Mouse (Mus musculus) intestine, embryonic 16.5 days (tissue): ENCODE data around the gene Tshz2. TPM values are rescaled to one million over a fixed set of nuclear protein-coding genes. Genes with fewer than 3 reads are reported as not detected.

ENCODE experiments used
- ATAC-seq: fragments of 200-750 bp; cut with Nextera tagmentation; 2 replicates; pipeline ENCODE4 v1.8.0; 2017; ENCODE audit warnings: moderate TSS enrichment, moderate library complexity
- H3K27ac ChIP-seq: fragments of 300-500 bp; sonication (generic); 2 replicates; pipeline ENCODE4 v1.5.1; 2014; ENCODE audit warnings: mild to moderate bottlenecking, low read length
- H3K27me3 ChIP-seq: fragments of 300-500 bp; sonication (generic); replicated peaks from 2 replicates; pipeline ENCODE4 v1.6.1; 2014; ENCODE audit warnings: low read length, control low read depth, mixed read lengths; ENCODE audit not compliant: control insufficient read depth, insufficient read depth
- H3K36me3 ChIP-seq: fragments of 300-500 bp; sonication (generic); 2 replicates; pipeline ENCODE4 v1.6.1; 2014; ENCODE audit warnings: low read length, control low read depth; ENCODE audit not compliant: control insufficient read depth, insufficient read depth
- H3K4me1 ChIP-seq: fragments of 300-500 bp; sonication (generic); 2 replicates; pipeline ENCODE4 v1.6.1; 2014; ENCODE audit warnings: low read length, control low read depth, mixed read lengths; ENCODE audit not compliant: control insufficient read depth, insufficient read depth
- H3K4me2 ChIP-seq: fragments of 300-500 bp; sonication (generic); 2 replicates; pipeline ENCODE4 v1.6.1; 2014; ENCODE audit warnings: low read depth, low read length, control low read depth
- H3K4me3 ChIP-seq: fragments of 300-500 bp; sonication (generic); 2 replicates; pipeline ENCODE4 v1.5.1; 2014; ENCODE audit warnings: mild to moderate bottlenecking, low read length
- H3K9ac ChIP-seq: fragments of 300-500 bp; sonication (generic); 2 replicates; pipeline ENCODE4 v1.6.1; 2014; ENCODE audit warnings: low read depth, low read length
- H3K9me3 ChIP-seq: fragments of 300-500 bp; sonication (generic); 2 replicates; pipeline ENCODE4 v1.6.1; 2016; ENCODE audit warnings: low read length, control low read depth; ENCODE audit not compliant: control insufficient read depth
- WGBS: fragments of 180-500 bp; shearing (Covaris S2); extraction: QIAGEN DNeasy Blood & Tissue Kit; methylation state at CpG from one replicate; pipeline ENCODE4 v1.1.7; 2014; 5-methylcytosine and 5-hydroxymethylcytosine counted together
- polyA plus RNA-seq: library from polyadenylated mRNA; unstranded; fragments of >200 nt; fragmentation: Nextera tagmentation; extraction: Ambion mirVana; gene quantifications from 2 replicates; pipeline ENCODE4 v1.2.1, GENCODE M21; 2015

Tshz2 gene
- polyA plus RNA-seq, 1 experiment from 2014 or later: 14.0 TPM

GRCm38 (mm10) chr2:170022953-170023352 lies 390.1 kb downstream of the Tshz2 start:
- Histone ChIP-seq H3K4me2 (no peak overlapping the region), H3K4me1 (no peaks in the 10 kb centered on the region), H3K9me3 (no peaks in the 10 kb centered on the region), H3K36me3 (no peaks in the 10 kb centered on the region), H3K9ac (no peak overlapping the region), H3K4me3 (no peak overlapping the region), H3K27ac (no peak overlapping the region), H3K27me3 (no peaks in the 10 kb centered on the region)
- WGBS: 72% methylated on average over 5 of the region's 5 CpGs
- ATAC-seq: no peak

DNA sequence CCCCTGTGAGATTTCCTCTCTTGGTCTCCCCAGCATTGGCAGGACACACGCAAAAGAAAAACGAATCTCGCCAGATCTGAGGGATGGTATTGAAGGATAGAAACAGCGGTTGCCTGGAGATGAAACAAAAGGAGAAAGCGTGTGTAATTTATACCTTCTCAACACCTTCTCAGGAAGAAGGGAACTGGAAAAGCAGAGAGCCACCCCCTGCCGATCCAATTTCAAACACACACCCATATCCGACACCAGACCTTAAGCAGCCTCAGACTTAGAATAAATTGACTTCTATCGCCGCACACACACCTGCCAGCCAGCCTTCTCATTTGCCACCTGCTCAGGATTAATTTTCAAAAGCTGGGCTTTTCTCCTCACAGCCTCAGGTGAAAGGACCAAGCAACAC lies 390.9 kb downstream of the Tshz2 start:
- no peak for ATAC-seq
- Histone ChIP-seq H3K36me3 (no peaks in the 10 kb centered on the region), H3K9me3 (no peaks in the 10 kb centered on the region), H3K27ac (no peak overlapping the region), H3K4me2 (no peak overlapping the region), H3K9ac (no peak overlapping the region), H3K4me3 (no peak overlapping the region), H3K27me3 (no peaks in the 10 kb centered on the region), H3K4me1 (no peaks in the 10 kb centered on the region)
- 67% methylated on average over 9 of the region's 9 CpGs for WGBS

- H3K4me3 ChIP-seq: no peak overlapping the region
- WGBS: 82% methylated on average over 8 of the region's 8 CpGs
- no peaks in the 10 kb centered on the region for H3K27me3 ChIP-seq
- no peaks in the 10 kb centered on the region for H3K36me3 ChIP-seq
- no peak overlapping the region for H3K9ac ChIP-seq
- H3K27ac ChIP-seq: no peak overlapping the region
- no peaks in the 10 kb centered on the region for H3K4me1 ChIP-seq
- no peak for ATAC-seq
- H3K9me3 ChIP-seq: no peaks in the 10 kb centered on the region
- H3K4me2 ChIP-seq: no peak overlapping the region
Measured at GRCm38 (mm10) chr2:170024939-170025338, 392.1 kb downstream of the Tshz2 start.

DNA sequence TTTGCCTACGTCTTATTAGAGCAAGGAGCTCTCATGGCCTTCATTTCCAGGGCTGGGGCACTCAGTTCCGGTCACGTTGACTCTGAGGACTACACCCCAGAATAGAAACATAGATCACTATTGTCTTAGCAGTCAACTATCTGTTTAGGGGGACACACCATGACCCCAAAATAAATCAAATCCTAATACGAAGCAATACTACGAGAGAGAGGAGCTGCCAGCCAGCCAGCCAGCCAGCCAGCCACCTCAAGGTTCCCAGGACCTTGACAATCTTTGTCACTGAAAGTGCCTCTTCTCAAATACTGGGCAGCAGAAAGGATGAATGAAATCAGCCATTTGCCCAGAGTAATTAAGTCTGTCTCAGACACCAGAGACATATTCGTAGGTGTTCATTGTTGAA lies 393.1 kb downstream of the Tshz2 start:
- H3K36me3 ChIP-seq: no peaks in the 10 kb centered on the region
- H3K9me3 ChIP-seq: no peaks in the 10 kb centered on the region
- ATAC-seq: no peak
- H3K9ac ChIP-seq: no peak overlapping the region
- no peaks in the 10 kb centered on the region for H3K27me3 ChIP-seq
- no peak overlapping the region for H3K27ac ChIP-seq
- H3K4me1 ChIP-seq: no peaks in the 10 kb centered on the region
- no peak overlapping the region for H3K4me3 ChIP-seq
- no peak overlapping the region for H3K4me2 ChIP-seq
- 94% methylated on average over 6 of the region's 6 CpGs for WGBS

GRCm38 (mm10) chr2:170027837-170028236 lies 395.0 kb downstream of the Tshz2 start:
- 93% methylated on average over 7 of the region's 7 CpGs for WGBS
- H3K27me3 ChIP-seq: no peaks in the 10 kb centered on the region

GRCm38 (mm10) chr2:170028488-170029303 lies 395.9 kb downstream of the Tshz2 start:
- Histone ChIP-seq H3K4me3 (no peak overlapping the region), H3K36me3 (no peaks in the 10 kb centered on the region), H3K27me3 (no peaks in the 10 kb centered on the region), H3K9ac (no peak overlapping the region), H3K4me1 (0 out of 2 replicates have a peak, but pooled peaks cover 6% of the 10 kb centered on the region), H3K27ac (no peak overlapping the region), H3K9me3 (no peaks in the 10 kb centered on the region), H3K4me2 (no peak overlapping the region)
- 84% methylated on average over 22 of the region's 24 CpGs for WGBS
- no peak for ATAC-seq

More at GRCm38 (mm10) chr2:170027837-170028236, 395.0 kb downstream of the Tshz2 start:
- Histone ChIP-seq H3K4me2 (no peak overlapping the region), H3K27ac (no peak overlapping the region), H3K36me3 (no peaks in the 10 kb centered on the region), H3K4me1 (0 out of 2 replicates have a peak, but pooled peaks cover 1% of the 10 kb centered on the region), H3K9me3 (no peaks in the 10 kb centered on the region), H3K4me3 (no peak overlapping the region), H3K9ac (no peak overlapping the region)
- ATAC-seq: no peak

DNA sequence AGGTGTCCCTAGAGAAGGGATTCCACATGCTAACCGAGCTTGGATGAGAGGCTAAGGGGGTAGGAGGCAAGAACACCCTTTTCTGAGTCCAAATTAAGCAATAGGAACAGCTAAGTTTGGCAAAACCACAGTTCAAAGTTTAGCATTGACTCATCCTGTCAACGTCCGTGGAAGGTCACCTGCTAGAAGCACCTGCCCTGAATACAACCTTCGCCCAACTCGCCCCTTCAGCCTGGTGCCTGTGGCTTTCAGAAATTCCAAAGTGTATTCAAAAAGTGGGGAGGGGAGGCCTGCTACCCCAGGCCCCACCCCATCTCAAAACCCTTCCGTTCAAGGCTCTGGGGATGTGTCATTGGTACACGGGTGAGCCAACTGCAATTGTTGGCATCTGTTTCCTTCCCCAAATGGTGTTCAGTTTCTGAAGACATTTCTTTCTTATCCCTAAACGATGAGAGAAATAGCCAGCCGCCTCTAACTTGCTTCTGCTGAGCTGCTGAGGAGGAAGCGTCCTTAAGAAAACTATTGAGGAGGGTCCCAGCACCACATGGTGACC lies 396.6 kb downstream of the Tshz2 start:
- Histone ChIP-seq H3K27ac (no peak overlapping the region), H3K36me3 (no peaks in the 10 kb centered on the region), H3K9ac (no peak overlapping the region), H3K4me1 (0 out of 2 replicates have a peak, but pooled peaks cover 9% of the 10 kb centered on the region), H3K4me2 (no peak overlapping the region), H3K27me3 (no peaks in the 10 kb centered on the region), H3K4me3 (no peak overlapping the region), H3K9me3 (no peaks in the 10 kb centered on the region)
- ATAC-seq: no peak
- WGBS: 82% methylated on average over 10 of the region's 10 CpGs

DNA sequence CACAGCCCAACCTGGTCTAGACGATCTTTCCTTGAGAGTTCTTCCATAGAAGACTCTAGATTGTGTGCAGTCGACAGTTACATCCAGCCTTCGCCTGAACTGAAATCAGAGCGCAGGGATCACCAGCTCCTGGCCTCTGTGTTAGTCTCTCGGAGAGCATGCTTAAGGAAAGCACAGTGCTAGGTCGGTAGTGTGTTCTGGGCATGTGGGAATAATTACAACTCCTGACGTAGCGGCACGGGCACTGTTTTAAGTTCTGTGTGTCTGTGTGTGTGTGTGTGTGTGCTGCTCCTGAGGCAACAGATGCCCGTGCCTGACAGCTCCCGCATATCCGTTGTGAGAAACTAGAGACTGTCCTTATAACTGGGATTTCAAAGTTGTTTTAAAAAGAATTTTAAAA lies 398.4 kb downstream of the Tshz2 start:
- ATAC-seq: no peak
- H3K4me1 ChIP-seq: 0 out of 2 replicates have a peak, but pooled peaks cover 9% of the 10 kb centered on the region
- H3K27ac ChIP-seq: no peak overlapping the region
- H3K4me2 ChIP-seq: no peak overlapping the region
- no peak overlapping the region for H3K9ac ChIP-seq
- H3K9me3 ChIP-seq: no peaks in the 10 kb centered on the region
- 94% methylated on average over 12 of the region's 12 CpGs for WGBS
- H3K27me3 ChIP-seq: no peaks in the 10 kb centered on the region
- no peaks in the 10 kb centered on the region for H3K36me3 ChIP-seq
- H3K4me3 ChIP-seq: no peak overlapping the region

- no peak overlapping the region for H3K9ac ChIP-seq
- H3K27me3 ChIP-seq: no peaks in the 10 kb centered on the region
- 77% methylated on average over 8 of the region's 8 CpGs for WGBS
- no peak overlapping the region for H3K27ac ChIP-seq
- H3K9me3 ChIP-seq: no peaks in the 10 kb centered on the region
- H3K4me3 ChIP-seq: no peak overlapping the region
- no peak overlapping the region for H3K4me2 ChIP-seq
- 0 out of 2 replicates have a peak, but pooled peaks cover 9% of the 10 kb centered on the region for H3K4me1 ChIP-seq
- no peak for ATAC-seq
- no peaks in the 10 kb centered on the region for H3K36me3 ChIP-seq
Measured at GRCm38 (mm10) chr2:170031872-170032271, 399.1 kb downstream of the Tshz2 start.
